Mouse (Mus musculus) cerebellum, adult 9-10 months (tissue): ENCODE data around the gene Ring1.

Experiments
- DNase-seq: peaks from one replicate; pipeline ENCODE4 v3.0.0; 2022

The Ring1 gene

GRCm38 (mm10) chr17:34024317-34024821 is at the start of gene Ring1:
Ring1 (minus strand) TSS chr17:34024680.
- peak; percentile 85 for DNase-seq

GRCm38 (mm10) chr17:34072091-34072490 is 47.6 kb upstream of the Ring1 start:
- DNase-seq, result no peak

GRCm38 (mm10) chr17:34068864-34069263 is 44.4 kb upstream of the Ring1 start:
- no peak for DNase-seq

- DNase-seq, result no peak
Measured at GRCm38 (mm10) chr17:34057224-34057623, 32.7 kb upstream of the Ring1 start.

GRCm38 (mm10) chr17:34047404-34048050 is 23.0 kb upstream of the Ring1 start:
- no peak for DNase-seq

GRCm38 (mm10) chr17:34045941-34046340 is 21.5 kb upstream of the Ring1 start:
- DNase-seq, result no peak

- peak; percentile 27 for DNase-seq
Measured at GRCm38 (mm10) chr17:34039562-34040450, 15.3 kb upstream of the Ring1 start.

GRCm38 (mm10) chr17:34038878-34039561 is 14.5 kb upstream of the Ring1 start, which contains the start of gene Col11a2:
Col11a2 (plus strand) TSS chr17:34039437.
- DNase-seq, result peak; percentile 32

GRCm38 (mm10) chr17:34038440-34038839 is 14.0 kb upstream of the Ring1 start:
- DNase-seq, result peak; percentile 39

GRCm38 (mm10) chr17:34037241-34037640 is 12.8 kb upstream of the Ring1 start:
- DNase-seq, result peak; percentile 15

- no peak for DNase-seq
Measured at GRCm38 (mm10) chr17:34036647-34037046, 12.2 kb upstream of the Ring1 start.

GRCm38 (mm10) chr17:34035517-34035916 is 11.0 kb upstream of the Ring1 start:
- DNase-seq, result no peak

GRCm38 (mm10) chr17:34034064-34034463 is 9.6 kb upstream of the Ring1 start:
- peak; percentile 78 for DNase-seq

GRCm38 (mm10) chr17:34033441-34033840 is 9.0 kb upstream of the Ring1 start:
- DNase-seq, result peak; percentile 60

- DNase-seq, result peak; percentile 62
Measured at GRCm38 (mm10) chr17:34032806-34033205, 8.3 kb upstream of the Ring1 start.

GRCm38 (mm10) chr17:34032174-34032632 is 7.7 kb upstream of the Ring1 start:
- DNase-seq, result peak; percentile 77

GRCm38 (mm10) chr17:34031465-34032173 is 7.1 kb upstream of the Ring1 start, which contains the start of the genes Slc39a7 and Rxrb:
Slc39a7 (minus strand) TSS chr17:34031682.
Rxrb (plus strand) TSS chr17:34031812.
- peak; percentile 98 for DNase-seq

- no peak for DNase-seq
Measured at GRCm38 (mm10) chr17:34030861-34031326, 6.4 kb upstream of the Ring1 start.

- peak; percentile 46 for DNase-seq
Measured at GRCm38 (mm10) chr17:34029890-34030595, 5.6 kb upstream of the Ring1 start.

GRCm38 (mm10) chr17:34029150-34029889 is 4.8 kb upstream of the Ring1 start:
- peak; percentile 54 for DNase-seq
